Mouse (Mus musculus): ENCODE measurements at regions not wholly inside any gene's neighbourhood (a gene's known extent, or its start where the extent isn't known, plus 50 kb on each side); places are given as distances from the start of the nearest gene placed in this dataset.

DNA sequence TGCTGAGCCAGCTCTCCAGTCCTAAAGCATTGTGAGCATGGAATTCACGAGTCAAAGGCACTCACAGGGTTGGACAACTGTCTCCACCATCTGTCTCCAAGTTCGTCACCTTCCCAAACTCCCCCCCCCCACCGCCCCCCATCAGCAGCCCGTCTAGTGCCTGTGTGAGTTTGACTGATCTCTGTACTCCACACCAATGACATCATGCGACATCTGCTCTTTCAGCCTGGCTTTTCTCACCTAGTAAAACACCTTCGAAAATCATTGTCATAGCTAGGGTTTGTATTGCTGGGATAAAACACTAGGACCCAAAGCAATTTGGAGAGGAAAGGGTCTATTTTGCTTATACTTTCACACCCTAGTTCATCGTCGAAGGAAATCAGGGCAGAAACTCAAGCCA, 272.1 kb upstream of the Runx1 start:
- TF ChIP-seq POLR2A (IDR thresholded peaks at IDR 0.05; ENCODE audit: low read depth, low read length) (no peak), CTCF (IDR thresholded peaks at IDR 0.05; ENCODE audit: borderline replicate concordance, insufficient read depth, low read length) (no peak)

Data from embryonic fibroblast, embryonic 13.5 days (primary cell).